Mouse (Mus musculus): ENCODE data around the gene Evi5. TPM values are rescaled to one million over a fixed set of nuclear protein-coding genes. Genes with fewer than 3 reads are reported as not detected.
A peak's percentile ranks its signal among the peaks of the same experiment; 100 is the strongest.

The Evi5 gene
- total RNA-seq, 2 experiments from 2014 or later, result 72.6 to 79.7 TPM

DNA sequence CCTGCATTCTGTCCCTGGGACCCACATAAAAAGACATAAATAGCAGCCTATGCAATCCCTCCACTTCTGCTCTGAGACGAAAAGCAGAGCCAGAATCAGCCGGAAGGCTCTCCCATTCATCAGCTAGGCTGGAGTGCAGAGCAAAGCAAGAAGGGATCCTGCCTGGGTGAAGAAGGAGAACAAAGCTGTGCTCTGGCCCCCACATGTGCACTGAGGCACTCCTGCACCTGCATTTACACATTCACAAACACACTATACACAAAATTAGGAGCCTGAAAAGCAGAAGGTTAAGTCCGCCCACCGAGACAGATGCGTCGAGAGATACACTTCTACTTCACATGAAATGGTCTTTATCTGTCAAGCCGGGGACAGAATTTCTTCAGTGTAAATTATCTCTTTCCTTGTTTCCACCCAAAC, 1.0 kb downstream of the Evi5 start:
- peak in 1 of 2 experiments; percentile 16 for DNase-seq (ENCODE audit: low spot score in 2 of 2)

DNA sequence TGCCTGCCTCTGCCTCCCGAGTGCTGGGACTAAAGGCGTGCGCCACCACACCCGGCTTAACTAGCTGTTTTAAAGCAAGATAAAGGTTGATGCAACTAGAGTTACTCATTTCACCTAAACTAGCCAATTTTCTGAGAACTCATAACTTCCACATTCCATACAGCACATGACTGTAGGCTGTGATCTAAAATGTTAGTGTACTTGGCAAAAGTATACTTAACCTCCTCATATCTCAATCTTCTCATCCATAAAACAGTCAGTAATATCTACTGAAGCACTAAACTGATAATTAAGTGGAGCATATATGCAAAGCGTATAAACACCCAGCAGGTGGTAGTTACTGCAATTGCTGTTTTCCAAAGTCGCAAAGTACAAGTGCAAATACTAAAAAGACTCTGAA, 1.6 kb downstream of the Evi5 start:
- DNase-seq (ENCODE audit: low spot score in 2 of 2), result no peak

DNA sequence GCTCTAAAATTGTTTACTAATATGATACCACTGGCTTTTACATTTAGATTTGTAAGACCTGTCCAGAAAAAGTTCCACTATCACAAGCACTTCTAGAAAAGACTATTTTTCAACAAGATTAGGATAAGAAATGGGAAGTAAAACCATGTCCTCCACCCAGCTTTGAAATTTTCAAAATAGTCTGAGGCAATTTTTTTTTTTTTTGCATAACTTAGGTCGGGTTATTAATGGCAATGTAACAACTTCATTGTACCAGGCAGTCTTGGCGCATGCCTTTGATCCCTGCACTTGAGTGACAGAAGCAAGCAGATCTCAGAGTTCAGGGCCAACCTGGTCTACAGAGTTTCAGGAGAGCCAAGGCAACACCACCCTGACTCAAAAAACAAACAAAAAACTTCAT, 5.2 kb downstream of the Evi5 start:
- DNase-seq (ENCODE audit: low spot score in 2 of 2), result no peak

DNA sequence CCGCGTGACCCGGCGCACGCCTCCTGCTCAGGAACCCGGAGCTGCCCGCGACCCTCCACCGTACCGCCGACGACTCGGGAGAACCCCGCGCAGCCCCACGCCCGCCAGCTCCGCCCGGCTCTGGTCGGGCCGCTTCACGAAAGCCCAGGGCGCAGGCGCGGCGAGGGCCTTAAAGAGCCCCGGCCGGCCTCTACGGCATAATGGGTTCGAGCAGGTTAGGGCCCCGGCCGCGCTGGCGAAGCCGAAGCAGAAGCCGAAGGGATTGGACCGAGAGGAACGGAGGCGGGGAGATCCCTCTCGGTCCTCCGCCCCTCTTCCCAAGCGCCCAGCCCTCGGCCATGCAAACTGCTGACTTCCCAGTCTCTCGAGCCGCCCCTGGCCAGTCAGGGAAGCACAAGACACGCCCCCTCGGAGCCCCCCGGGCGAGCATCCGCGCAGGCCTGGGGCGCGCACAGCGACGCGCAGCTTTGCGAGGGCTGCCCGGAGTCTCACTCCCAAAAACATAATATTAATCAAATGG, 5.9 kb downstream of the Evi5 start:
- DNase-seq (ENCODE audit: low spot score in 2 of 2), result peak; percentile 85 to 90

- peak; percentile 56 to 58 for DNase-seq (ENCODE audit: low spot score in 2 of 2)
Observed at GRCm38 (mm10) chr5:107867970-107868904, 6.7 kb downstream of the Evi5 start.

DNA sequence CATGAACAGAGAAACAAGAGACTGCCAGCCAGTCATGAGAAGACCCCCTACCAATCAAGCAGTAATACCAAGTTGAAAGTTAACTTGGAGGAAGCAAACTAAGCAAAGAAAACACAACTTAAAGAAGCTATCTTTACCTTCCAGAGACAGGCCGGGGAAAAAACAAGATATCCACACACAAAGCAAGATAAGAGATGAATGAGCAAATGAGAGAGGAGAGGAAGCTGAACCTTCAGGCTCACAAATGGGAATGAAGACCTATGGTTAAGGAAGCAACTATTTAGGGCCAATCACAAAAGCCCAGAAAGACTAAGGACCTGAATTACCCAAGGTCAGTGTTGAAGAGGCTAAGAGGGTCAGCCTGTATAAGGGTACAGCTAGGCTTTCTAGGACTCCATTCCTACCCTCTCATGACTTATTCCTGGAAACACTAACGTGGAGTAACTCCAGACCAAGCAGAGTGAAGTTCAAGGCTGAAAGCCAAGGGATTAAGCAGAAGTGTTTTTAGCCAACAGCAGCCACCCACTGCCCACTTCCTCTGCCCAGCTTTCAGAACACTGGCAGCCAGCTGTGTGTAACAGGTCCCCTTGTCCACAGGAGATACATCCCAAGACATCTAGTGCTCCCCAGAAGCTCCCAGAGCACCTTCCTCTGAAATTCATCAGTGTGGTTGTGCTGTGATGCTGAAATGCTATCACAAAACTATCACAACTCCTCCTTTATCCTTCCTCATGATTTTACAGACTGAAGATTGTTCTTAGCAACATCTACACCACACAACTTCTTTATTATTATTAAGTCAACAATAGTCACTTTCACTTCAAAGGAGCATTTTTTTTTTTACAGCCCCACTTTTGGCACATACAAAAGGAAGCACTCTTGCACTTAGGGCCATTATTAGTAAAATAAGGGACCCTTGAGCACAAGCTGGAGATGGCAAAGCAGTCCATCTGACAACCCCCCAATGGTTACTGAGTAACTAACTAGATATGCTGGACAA, 8.5 kb downstream of the Evi5 start:
- no peak for DNase-seq (ENCODE audit: low spot score in 2 of 2)

- no peak for DNase-seq (ENCODE audit: low spot score in 2 of 2)
Observed at GRCm38 (mm10) chr5:107863971-107864370, 10.9 kb downstream of the Evi5 start.

DNA sequence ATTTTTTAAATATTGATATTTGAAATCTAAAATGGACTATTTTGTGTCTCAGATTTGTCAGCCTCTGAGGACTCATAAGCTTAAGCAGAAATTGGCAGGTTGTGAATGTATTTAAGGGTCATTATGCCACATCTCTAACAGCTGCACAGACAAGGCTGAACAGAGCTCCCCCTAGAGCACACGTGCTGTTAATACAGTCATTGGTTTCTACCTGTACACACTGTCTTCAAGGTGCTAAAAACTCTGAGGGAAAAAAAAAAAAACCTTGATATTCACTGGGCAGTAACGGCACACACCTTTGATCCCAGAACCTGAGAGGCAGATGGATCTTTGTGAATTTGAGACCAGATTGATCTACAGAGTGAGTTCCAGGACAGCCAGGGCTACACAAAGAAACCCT, 15.9 kb downstream of the Evi5 start:
- DNase-seq (ENCODE audit: low spot score in 2 of 2), result no peak

DNA sequence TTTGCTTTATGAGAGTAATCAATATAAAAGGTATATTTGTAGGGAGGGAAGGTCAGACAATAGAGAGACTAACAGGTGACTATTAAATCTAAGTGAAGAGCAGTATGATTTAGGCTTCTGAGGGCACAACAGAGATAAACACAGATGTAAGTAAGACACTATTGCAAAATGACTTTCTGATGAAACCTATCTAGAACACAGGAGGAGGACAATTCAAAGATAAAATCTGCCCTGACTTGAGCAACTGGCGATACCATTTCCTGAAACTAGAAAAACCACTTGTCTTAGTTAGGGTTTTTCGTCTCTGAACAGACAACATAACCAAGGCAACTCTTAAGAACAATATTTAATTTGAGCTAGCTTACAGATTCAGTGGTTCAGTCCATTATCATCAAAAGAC, 19.4 kb downstream of the Evi5 start:
- DNase-seq (ENCODE audit: low spot score in 2 of 2), result no peak

DNA sequence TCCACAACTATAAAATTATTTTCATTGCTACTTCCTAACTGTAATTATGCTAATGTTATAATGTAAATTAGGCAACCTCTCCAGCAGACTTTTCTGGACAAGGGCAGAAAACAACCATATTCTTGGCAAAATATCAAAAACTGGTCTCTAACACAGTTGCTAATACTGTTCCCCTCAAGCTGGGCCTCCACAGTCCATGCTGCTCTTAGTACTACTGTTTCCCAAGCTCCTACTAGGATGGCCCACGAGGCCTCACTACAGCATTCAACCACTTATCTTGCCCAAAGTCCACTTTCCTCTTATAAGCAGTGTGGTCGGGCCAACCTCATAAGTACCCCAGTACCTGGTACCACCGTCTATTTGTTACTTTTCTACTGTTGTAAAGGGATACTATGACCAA, 20.4 kb downstream of the Evi5 start:
- DNase-seq (ENCODE audit: low spot score in 2 of 2), result no peak

- no peak for DNase-seq (ENCODE audit: low spot score in 2 of 2)
Observed at GRCm38 (mm10) chr5:107853807-107854206, 21.1 kb downstream of the Evi5 start.

DNA sequence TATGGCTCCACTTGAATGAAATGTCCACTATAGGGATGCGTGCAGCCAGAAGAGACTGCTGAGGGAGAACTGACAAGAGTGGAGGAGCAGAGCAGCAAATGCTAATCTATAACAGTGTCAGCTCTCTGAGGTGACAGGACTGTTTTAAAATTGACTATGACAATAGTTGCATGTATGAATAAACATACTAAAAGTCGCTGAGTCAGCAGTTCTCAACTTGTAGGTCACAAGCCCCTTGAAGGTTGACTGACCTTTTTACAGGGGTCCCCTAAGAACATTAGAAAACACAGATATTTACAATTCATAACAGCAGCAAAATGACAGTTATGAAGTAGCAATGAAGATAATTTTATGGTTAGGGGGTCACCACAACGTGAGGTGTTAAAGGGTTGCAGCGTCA, 25.9 kb downstream of the Evi5 start:
- no peak for DNase-seq (ENCODE audit: low spot score in 2 of 2)

- no peak for DNase-seq (ENCODE audit: low spot score in 2 of 2)
Observed at GRCm38 (mm10) chr5:107847817-107848216, 27.1 kb downstream of the Evi5 start.

GRCm38 (mm10) chr5:107847349-107847748, 27.6 kb downstream of the Evi5 start:
- DNase-seq (ENCODE audit: low spot score in 2 of 2), result peak; percentile 30 to 38

GRCm38 (mm10) chr5:107840549-107841238, 34.2 kb downstream of the Evi5 start:
- DNase-seq (ENCODE audit: low spot score in 2 of 2), result no peak

DNA sequence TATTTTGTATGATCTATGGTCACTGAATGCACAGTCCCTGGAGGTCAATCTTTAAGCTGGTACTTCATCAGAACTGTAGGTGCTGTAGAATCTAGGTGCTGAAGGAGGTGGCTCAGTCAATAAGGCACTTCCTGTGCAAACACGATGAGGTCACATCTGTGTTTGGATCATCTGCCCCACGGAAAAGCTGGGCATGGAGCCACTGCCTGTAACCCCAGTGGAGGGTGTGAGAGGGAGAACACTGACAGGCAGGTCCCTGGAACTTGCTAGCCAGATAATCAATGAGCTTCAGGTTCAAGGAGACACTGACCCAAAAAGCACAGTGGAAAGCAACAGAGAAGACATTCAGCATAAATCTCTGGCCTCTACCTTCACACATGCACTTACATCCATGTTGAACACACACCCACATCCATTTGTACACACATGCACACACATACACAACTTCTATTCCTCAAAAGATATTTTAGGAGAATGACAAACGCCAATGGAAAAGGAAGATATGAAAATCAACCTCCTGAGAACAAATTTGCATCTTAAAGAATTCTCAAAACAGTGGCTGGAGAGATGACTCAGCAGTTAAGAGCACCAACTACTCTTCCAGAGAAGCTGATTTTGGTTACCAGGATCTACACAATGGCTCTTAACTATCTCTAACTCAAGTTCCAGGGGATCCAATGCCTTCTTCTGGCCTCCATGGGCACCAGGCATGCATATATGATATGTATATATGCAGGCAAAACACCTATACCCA, 35.8 kb downstream of the Evi5 start:
- DNase-seq (ENCODE audit: low spot score in 2 of 2), result no peak

DNA sequence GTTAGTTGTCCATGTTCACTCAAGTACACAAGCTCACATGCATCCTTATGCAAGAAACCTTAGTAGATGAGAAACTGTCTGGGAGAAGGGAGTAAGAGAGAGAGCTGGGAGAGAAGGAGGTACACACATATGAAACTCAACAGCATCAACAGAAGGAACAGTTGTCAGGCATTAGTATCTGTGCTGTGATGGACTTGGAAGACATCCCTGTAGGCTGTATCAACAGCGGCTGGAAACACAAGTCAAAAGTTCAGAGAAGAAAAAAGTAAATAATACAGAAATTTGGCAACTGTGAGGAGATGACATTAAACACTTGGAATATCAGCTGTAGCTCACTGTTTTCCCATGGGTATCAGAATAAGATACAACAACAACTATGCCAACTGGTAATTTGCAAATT, 40.6 kb downstream of the Evi5 start:
- no peak for DNase-seq (ENCODE audit: low spot score in 2 of 2)

GRCm38 (mm10) chr5:107831351-107831750, 43.6 kb downstream of the Evi5 start:
- DNase-seq (ENCODE audit: low spot score in 2 of 2), result no peak

DNA sequence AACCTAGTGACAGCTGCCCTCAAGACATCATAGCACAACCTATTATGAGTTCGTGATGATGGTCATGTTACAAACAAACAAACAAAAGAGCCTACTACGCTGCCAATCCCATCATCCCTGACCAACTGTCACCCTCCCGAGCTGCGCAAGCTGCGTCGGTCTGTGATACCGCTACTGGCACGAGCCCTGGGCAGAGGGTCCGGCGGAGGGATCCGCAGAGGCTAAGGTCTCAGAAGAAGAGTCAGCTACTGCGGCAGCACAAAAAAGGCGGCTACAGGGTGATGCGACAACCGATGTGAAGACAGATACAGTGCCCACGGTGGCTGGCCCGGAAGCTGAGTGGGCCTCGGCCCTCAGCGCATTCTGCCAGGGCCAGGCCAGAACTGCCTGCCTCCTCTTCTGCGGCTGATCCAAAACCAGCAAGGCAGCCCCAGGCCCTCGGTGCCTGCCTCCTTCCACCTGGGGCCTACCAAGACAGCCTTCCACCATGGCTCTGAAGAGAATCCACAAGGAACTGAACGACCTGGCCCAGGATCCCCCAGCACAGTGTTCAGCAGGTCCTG, 44.8 kb downstream of the Evi5 start, which contains the start of gene Ube2d2b:
TSS of gene Ube2d2b (plus strand) at position 102 of the 563 bp plus-strand sequence.
- no peak for DNase-seq (ENCODE audit: low spot score in 2 of 2)

DNA sequence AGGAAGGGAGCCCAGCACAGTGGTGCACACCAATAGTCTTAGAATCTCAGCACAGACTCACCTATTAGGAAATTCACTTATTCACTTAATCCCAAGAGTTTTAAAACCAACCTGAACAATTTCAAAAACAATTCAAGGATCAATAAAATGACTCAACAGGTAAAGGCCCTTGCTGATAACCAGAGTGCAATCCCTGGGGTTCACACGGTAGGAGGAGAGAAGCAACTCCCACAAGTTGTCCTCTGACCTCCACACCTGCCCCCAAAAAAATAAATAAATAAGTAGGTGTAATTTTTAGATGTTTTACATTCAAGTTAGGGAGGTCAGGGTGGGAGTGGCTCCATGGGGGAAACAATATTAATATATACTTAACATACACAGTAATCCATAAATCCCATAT, 52.4 kb downstream of the Evi5 start:
- no peak for DNase-seq (ENCODE audit: low spot score in 2 of 2)
